In genomic region chr1:156184158-156184571, GRCm38 (mm10) we compare ENCODE assay signal across 7 mouse cellular contexts. TPM values are rescaled to one million over a fixed set of nuclear protein-coding genes. Genes with fewer than 3 reads are reported as not detected.
DNase-seq lines count a peak whose midpoint lies in the region; ATAC-seq and TF ChIP-seq lines count a peak whose summit lies in the region.

No protein-coding gene starts in this region.

- in situ Hi-C loops in Patski (cut with MboI; ENCODE audit: low pct_unique_long_range_greater_than_20kb): no loop called here

- no peaks in the 10 kb centered on the region for H3K27me3 ChIP-seq in Patski
- no peaks in the 10 kb centered on the region for H3K27me3 ChIP-seq in hindbrain, embryonic 15.5 days
- H3K27me3 ChIP-seq in lung, postnatal 0 days (replicated peaks; ENCODE audit: insufficient read depth, low read length): 0 out of 2 replicates have a peak, but pooled peaks cover 3% of the 10 kb centered on the region

- H3K9ac ChIP-seq in hindbrain, embryonic 15.5 days: no peak overlapping the region
- no peak overlapping the region for H3K9ac ChIP-seq in lung, postnatal 0 days (replicated peaks; ENCODE audit: low read depth)

- no peak for TF ChIP-seq CTCF in Patski (IDR thresholded peaks at IDR 0.05)
- no peak for TF ChIP-seq CTCF in lung, postnatal 0 days (IDR thresholded peaks at IDR 0.05)

- ATAC-seq in Patski: peak; percentile 77
- ATAC-seq in hindbrain, embryonic 15.5 days (ENCODE audit: low FRiP score, low read depth): no peak
- peak; percentile 50 for ATAC-seq in lung, postnatal 0 days
- ATAC-seq in CD4-positive, CD25-positive, alpha-beta regulatory T cell, adult 4 months: no peak

- no peaks in the 10 kb centered on the region for H3K9me3 ChIP-seq in hindbrain, embryonic 15.5 days
- H3K9me3 ChIP-seq in lung, postnatal 0 days (ENCODE audit: low read length): no peaks in the 10 kb centered on the region

- 14% methylated on average over 11 of the region's 11 CpGs for WGBS in hindbrain, embryonic 15.5 days
- 1% methylated on average over 11 of the region's 11 CpGs for WGBS in lung, postnatal 0 days

- CTCF ChIA-PET in Patski (lab: Charles Lee): interaction anchor here (0.9 kb wide), 1 partner anchor 73 kb away, joined by 3 read pairs; no protein-coding TSS in a partner anchor

- no peak overlapping the region for H3K4me3 ChIP-seq in hindbrain, embryonic 15.5 days
- H3K4me3 ChIP-seq in lung, postnatal 0 days (ENCODE audit: low read depth, low read length): no peak overlapping the region

- peaks cover 34% of the 10 kb centered on the region for H3K4me1 ChIP-seq in hindbrain, embryonic 15.5 days (replicated peaks)
- H3K4me1 ChIP-seq in lung, postnatal 0 days (ENCODE audit: insufficient read depth, low read depth, low read length): peaks cover 4% of the 10 kb centered on the region; the same call in 1 of the 2 replicates

- DNase-seq in Patski (ENCODE audit: low read depth, low spot score): peak; percentile 73
- peak; percentile 59 for DNase-seq in adrenal gland, postnatal 10 days
- DNase-seq in lung, postnatal 0 days (ENCODE audit: low spot score): peak; percentile 54
- no peak for DNase-seq in urinary bladder, postnatal 25 days (ENCODE audit: low spot score)
- no peak for DNase-seq in layer of hippocampus, adult 8-10 months (ENCODE audit: low spot score in 2 of 2)

- H3K4me2 ChIP-seq in hindbrain, embryonic 15.5 days: no peak overlapping the region
- H3K4me2 ChIP-seq in lung, postnatal 0 days (replicated peaks; ENCODE audit: low read depth, low read length): no peak overlapping the region

- no peak for TF ChIP-seq EP300 in lung, postnatal 0 days (IDR thresholded peaks at IDR 0.05)

- POLR2A ChIA-PET in Patski (lab: Charles Lee): interaction anchor here (2.8 kb wide), 1 partner anchor 38 kb away, joined by 7 read pairs; no protein-coding TSS in a partner anchor

- no peaks in the 10 kb centered on the region for H3K36me3 ChIP-seq in hindbrain, embryonic 15.5 days
- H3K36me3 ChIP-seq in lung, postnatal 0 days (ENCODE audit: insufficient read depth, low read length): no peaks in the 10 kb centered on the region

- H3K27ac ChIP-seq in hindbrain, embryonic 15.5 days (replicated peaks): 0 out of 2 replicates have a peak overlapping the region, but pooled peaks have one; percentile 43
- no peak overlapping the region for H3K27ac ChIP-seq in lung, postnatal 0 days (ENCODE audit: low read length)

RNA-seq across cellular contexts. Expression of gene Fam163a, which starts 20.7 kb away (rescaled TPM):
- not detected for polyA plus RNA-seq in Patski (2021)
- 10 to 100 TPM; 10.4 to 14.3 TPM for total RNA-seq in adrenal gland, postnatal 10 days (2021)
- 3.7 and 4.6 TPM in 2 replicates for polyA plus RNA-seq in hindbrain, embryonic 15.5 days (2015; fragmentation: Nextera tagmentation; extraction: Ambion mirVana)
- polyA plus RNA-seq in lung, postnatal 0 days (2015; fragmentation: Nextera tagmentation; extraction: Ambion mirVana): 0.04 and 0.10 TPM in 2 replicates
- 10 to 100 TPM in 2 of 4 experiments, 1 to 10 TPM in 2; 9.3 to 15.2 (median 11.5) TPM for total RNA-seq in layer of hippocampus, adult 8-10 months (2022)
- not detected for polyA plus RNA-seq in CD4-positive, CD25-positive, alpha-beta regulatory T cell, adult 4 months (2017; shearing (Covaris generic))

Comparison
In these comparisons a context has a peak if more than half of its experiments do, and no peak if none do; other contexts are left out.
1. ATAC-seq: peak in Patski (single experiment) and lung, postnatal 0 days (single experiment); none in hindbrain, embryonic 15.5 days (single experiment) and CD4-positive, CD25-positive, alpha-beta regulatory T cell, adult 4 months (single experiment).
2. DNase-seq: peak in Patski (single experiment), adrenal gland, postnatal 10 days (single experiment) and lung, postnatal 0 days (single experiment); none in urinary bladder, postnatal 25 days (single experiment) and layer of hippocampus, adult 8-10 months (0 of 2).